Mouse (Mus musculus) embryonic fibroblast, embryonic 13.5 days (primary cell): Measurements from ENCODE around the gene Tcea2. TPM values are rescaled to one million over a fixed set of nuclear protein-coding genes. Genes with fewer than 3 reads are reported as not detected.

ENCODE experiments used
- H3K27ac ChIP-seq: 2 replicates; pipeline ENCODE4 v1.5.1; 2012; ENCODE audit warnings: low read length, control low read depth, inconsistent platforms; ENCODE audit not compliant: insufficient read depth
- H3K4me1 ChIP-seq: 2 replicates; pipeline ENCODE4 v1.6.1; 2011; ENCODE audit warnings: low read length; ENCODE audit not compliant: control insufficient read depth, insufficient read depth
- H3K4me3 ChIP-seq: 2 replicates; pipeline ENCODE4 v1.5.1; 2011; ENCODE audit warnings: mild to moderate bottlenecking, control low read depth, low read length; ENCODE audit not compliant: insufficient read depth
- CTCF ChIP-seq: IDR thresholded peaks from 2 replicates; pipeline ENCODE4 v1.5.1; 2011; ENCODE audit warnings: mild to moderate bottlenecking, control low read depth, low read length, moderate library complexity, borderline replicate concordance; ENCODE audit not compliant: insufficient read depth
- POLR2A ChIP-seq: IDR thresholded peaks from 2 replicates; pipeline ENCODE4 v1.6.1; 2011; ENCODE audit warnings: low read depth, mild to moderate bottlenecking, control low read depth, low read length, moderate library complexity
- polyA plus RNA-seq: library from polyadenylated mRNA; stranded (reverse); fragments of >200 nt; gene quantifications from 2 replicates; pipeline ENCODE4 v1.2.4, GENCODE M21; 2011; ENCODE audit warnings: low read depth; ENCODE audit not compliant: missing spikeins, insufficient read length

The Tcea2 gene
- polyA plus RNA-seq, 1 experiment = 13.4 TPM

DNA sequence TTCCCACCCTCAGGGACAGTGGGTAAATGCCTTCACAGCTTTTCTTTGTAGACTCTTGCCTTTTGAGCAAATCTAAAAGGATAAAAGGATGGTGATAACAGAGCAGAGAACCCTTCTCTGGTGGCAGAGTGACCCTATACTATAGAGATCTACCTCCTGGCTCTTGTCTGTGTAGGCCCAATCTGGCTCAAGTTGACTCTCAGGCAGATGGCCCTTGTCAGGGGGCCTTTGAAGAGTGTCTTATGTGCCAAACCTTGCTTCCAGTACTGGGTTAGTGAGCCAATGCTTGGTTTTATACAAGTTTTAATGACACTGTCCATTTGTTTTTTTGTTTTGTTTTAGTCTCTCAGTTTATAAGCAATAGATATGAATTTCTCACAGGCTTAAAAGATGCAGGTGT, 41.1 kb downstream of the Tcea2 start:
- H3K4me3 ChIP-seq = no peak overlapping the region
- H3K27ac ChIP-seq = no peak overlapping the region
- TF ChIP-seq CTCF (no peak), POLR2A (no peak)
- H3K4me1 ChIP-seq = no peaks in the 10 kb centered on the region

DNA sequence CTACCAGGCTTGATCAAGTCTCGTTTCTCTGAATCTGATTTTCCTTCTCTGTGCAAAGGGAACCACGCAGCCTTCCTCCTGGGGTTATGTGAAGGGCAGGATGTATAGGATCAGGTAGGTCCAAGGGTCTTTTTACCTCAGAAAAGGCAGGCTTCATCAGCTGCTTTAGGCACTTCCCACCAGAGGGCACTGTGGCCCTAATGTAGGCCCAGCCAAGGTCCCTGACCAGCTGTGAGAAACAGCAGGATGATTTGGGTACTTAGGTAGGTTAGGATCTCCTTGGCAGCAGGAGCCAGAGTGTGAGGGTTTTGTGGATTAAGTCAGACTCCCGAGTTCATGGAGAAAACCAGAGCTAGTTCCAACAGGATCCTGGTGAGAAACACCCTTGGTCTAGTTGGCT, 42.1 kb downstream of the Tcea2 start:
- H3K4me1 ChIP-seq = no peaks in the 10 kb centered on the region
- no peak for TF ChIP-seq POLR2A
- peak; percentile 58; the same call in 1 of the 2 replicates for TF ChIP-seq CTCF
- no peak overlapping the region for H3K4me3 ChIP-seq
- no peak overlapping the region for H3K27ac ChIP-seq

- TF ChIP-seq POLR2A (no peak), CTCF (no peak)
- Histone ChIP-seq H3K4me3 (no peak overlapping the region), H3K4me1 (no peaks in the 10 kb centered on the region), H3K27ac (no peak overlapping the region)
These were observed 47.7 kb downstream of the Tcea2 start for GRCm38 (mm10) chr2:181727659-181728262.

GRCm38 (mm10) chr2:181730051-181730450, 49.9 kb downstream of the Tcea2 start:
- Histone ChIP-seq H3K4me3 (no peak overlapping the region), H3K27ac (no peak overlapping the region), H3K4me1 (no peaks in the 10 kb centered on the region)
- TF ChIP-seq POLR2A (no peak), CTCF (no peak)

Other genes starting within 250 kb of the Tcea2 start
- gene Zbtb46, start 220.9 kb upstream of the Tcea2 start, polyA plus RNA-seq = 2.6 and 3.3 TPM in 2 replicates
- gene Abhd16b, start 187.1 kb upstream of the Tcea2 start, polyA plus RNA-seq = not detected in 2 replicates
- gene Tpd52l2, start 183.2 kb upstream of the Tcea2 start, polyA plus RNA-seq = 96.5 and 103 TPM in 2 replicates
- gene Dnajc5, start 159.8 kb upstream of the Tcea2 start, polyA plus RNA-seq = 86.7 and 97.4 TPM in 2 replicates
- gene Uckl1, start 95.4 kb upstream of the Tcea2 start, polyA plus RNA-seq = 62.0 and 65.1 TPM in 2 replicates
- gene Prpf6, start 88.4 kb upstream of the Tcea2 start, polyA plus RNA-seq = 55.9 and 59.4 TPM in 2 replicates
- gene Zfp512b, start 87.5 kb upstream of the Tcea2 start, polyA plus RNA-seq = 31.8 and 41.0 TPM in 2 replicates
- gene Samd10, start 81.1 kb upstream of the Tcea2 start, polyA plus RNA-seq = 3.6 and 3.7 TPM in 2 replicates
- not detected in 2 replicates for gene Gm29797, start 23.3 kb upstream of the Tcea2 start, polyA plus RNA-seq
- not detected in 2 replicates for gene Sox18, start 8.7 kb upstream of the Tcea2 start, polyA plus RNA-seq
- 66.1 and 87.1 TPM in 2 replicates for gene Rgs19, start 13.7 kb downstream of the Tcea2 start, polyA plus RNA-seq
- not detected in 2 replicates for gene Lkaaear1, start 18.1 kb downstream of the Tcea2 start, polyA plus RNA-seq
- not detected in 2 replicates for gene Oprl1, start 34.7 kb downstream of the Tcea2 start, polyA plus RNA-seq
- not detected in 2 replicates for gene Myt1, start 83.0 kb downstream of the Tcea2 start, polyA plus RNA-seq
- gene Pcmtd2, start 157.5 kb downstream of the Tcea2 start, polyA plus RNA-seq = 19.6 and 19.7 TPM in 2 replicates
- gene Polr3k, start 184.0 kb downstream of the Tcea2 start, polyA plus RNA-seq = 28.5 and 35.7 TPM in 2 replicates